Mouse (Mus musculus): ENCODE data around the gene Tssk6. TPM values are rescaled to one million over a fixed set of nuclear protein-coding genes. Genes with fewer than 3 reads are reported as not detected.

The Tssk6 gene
- total and polyA plus RNA-seq, 2 experiments from 2014 or later, result 0.95 to 4.1 TPM

DNA sequence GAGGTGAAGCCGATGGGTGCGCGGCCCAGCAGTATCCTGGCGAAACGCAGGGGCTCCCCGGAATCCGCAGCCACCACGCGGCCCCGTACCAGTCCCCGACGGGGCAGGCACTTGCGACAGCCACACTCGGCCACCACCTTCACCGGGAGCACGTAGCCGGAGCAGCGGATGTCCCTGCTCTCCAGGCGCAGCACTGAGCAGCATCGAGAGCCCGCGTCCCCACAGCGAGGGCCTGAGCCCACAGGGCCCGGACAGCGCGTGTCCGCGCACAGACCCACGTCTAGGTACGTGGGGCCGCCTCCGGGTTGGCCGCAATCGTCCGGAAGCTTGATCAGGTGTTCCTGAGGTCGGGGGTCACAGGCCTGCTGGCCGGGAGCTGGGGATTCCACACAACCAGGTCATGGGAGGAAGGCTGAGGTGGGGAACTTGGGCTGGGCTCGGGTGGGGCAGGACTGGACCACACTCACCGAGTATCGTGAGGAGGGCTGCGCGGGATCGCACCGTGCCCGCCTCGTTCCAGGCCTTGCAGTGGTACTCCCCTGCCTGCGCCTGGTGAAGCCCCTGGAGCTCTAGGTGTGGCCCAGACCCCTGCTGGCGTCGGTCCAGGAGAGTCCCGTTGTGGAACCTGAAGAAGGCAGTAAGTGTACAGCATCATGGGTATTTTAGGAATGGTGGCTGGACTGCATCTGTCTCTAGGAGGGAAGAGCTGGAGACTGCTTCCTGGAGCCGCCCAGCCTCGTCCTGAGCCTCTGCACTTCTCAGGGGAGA lies 19.0 kb upstream of the Tssk6 start:
- no peaks in the 10 kb centered on the region for H3K9me3 ChIP-seq (ENCODE audit: low read length)
- no peak for DNase-seq
- H3K36me3 ChIP-seq (ENCODE audit: insufficient read depth), result no peaks in the 10 kb centered on the region
- ATAC-seq, result no peak
- peaks cover 69% of the 10 kb centered on the region for H3K27me3 ChIP-seq (ENCODE audit: insufficient read depth, low read length)
- 0 out of 2 replicates have a peak, but pooled peaks cover 6% of the 10 kb centered on the region for H3K4me1 ChIP-seq (ENCODE audit: insufficient read depth)
- no peak for TF ChIP-seq CTCF (IDR thresholded peaks at IDR 0.05; ENCODE audit: low read depth)
- peak overlapping the region; percentile 44 for H3K4me3 ChIP-seq (ENCODE audit: low read depth, low read length)
- 14% methylated on average over 52 of the region's 52 CpGs for WGBS
- peak overlapping the region; percentile 56 for H3K4me2 ChIP-seq (ENCODE audit: low read depth)
- no peak overlapping the region for H3K9ac ChIP-seq
- no peak overlapping the region for H3K27ac ChIP-seq (ENCODE audit: low read depth, low read length)

DNA sequence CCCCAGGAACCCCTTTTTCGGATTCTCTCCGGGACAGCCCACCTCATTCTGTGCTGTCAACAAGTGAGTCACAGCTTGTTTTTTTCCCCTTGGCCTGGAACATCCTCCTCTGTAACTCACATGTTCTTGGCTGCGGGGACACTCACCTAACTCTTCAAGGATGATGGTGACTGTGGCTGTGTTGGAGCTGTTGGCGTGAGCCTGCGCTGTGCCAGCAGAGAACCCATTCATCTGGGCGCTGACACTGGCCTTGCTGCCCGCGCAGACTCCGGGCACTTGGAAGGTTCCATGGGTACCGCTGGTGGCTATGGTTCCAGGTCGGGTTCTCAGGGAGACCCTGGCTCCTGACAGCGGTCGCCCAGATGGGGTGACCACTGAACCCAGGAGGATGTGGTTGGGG lies 17.8 kb upstream of the Tssk6 start:
- no peak overlapping the region for H3K4me2 ChIP-seq (ENCODE audit: low read depth)
- no peak for DNase-seq
- ATAC-seq, result no peak
- no peaks in the 10 kb centered on the region for H3K9me3 ChIP-seq (ENCODE audit: low read length)
- peaks cover 79% of the 10 kb centered on the region for H3K27me3 ChIP-seq (ENCODE audit: insufficient read depth, low read length)
- no peak overlapping the region for H3K4me3 ChIP-seq (ENCODE audit: low read depth, low read length)
- no peak overlapping the region for H3K9ac ChIP-seq
- no peaks in the 10 kb centered on the region for H3K36me3 ChIP-seq (ENCODE audit: insufficient read depth)
- 60% methylated on average over 13 of the region's 13 CpGs for WGBS
- H3K4me1 ChIP-seq (ENCODE audit: insufficient read depth), result 0 out of 2 replicates have a peak, but pooled peaks cover 6% of the 10 kb centered on the region
- no peak overlapping the region for H3K27ac ChIP-seq (ENCODE audit: low read depth, low read length)
- no peak for TF ChIP-seq CTCF (IDR thresholded peaks at IDR 0.05; ENCODE audit: low read depth)

DNA sequence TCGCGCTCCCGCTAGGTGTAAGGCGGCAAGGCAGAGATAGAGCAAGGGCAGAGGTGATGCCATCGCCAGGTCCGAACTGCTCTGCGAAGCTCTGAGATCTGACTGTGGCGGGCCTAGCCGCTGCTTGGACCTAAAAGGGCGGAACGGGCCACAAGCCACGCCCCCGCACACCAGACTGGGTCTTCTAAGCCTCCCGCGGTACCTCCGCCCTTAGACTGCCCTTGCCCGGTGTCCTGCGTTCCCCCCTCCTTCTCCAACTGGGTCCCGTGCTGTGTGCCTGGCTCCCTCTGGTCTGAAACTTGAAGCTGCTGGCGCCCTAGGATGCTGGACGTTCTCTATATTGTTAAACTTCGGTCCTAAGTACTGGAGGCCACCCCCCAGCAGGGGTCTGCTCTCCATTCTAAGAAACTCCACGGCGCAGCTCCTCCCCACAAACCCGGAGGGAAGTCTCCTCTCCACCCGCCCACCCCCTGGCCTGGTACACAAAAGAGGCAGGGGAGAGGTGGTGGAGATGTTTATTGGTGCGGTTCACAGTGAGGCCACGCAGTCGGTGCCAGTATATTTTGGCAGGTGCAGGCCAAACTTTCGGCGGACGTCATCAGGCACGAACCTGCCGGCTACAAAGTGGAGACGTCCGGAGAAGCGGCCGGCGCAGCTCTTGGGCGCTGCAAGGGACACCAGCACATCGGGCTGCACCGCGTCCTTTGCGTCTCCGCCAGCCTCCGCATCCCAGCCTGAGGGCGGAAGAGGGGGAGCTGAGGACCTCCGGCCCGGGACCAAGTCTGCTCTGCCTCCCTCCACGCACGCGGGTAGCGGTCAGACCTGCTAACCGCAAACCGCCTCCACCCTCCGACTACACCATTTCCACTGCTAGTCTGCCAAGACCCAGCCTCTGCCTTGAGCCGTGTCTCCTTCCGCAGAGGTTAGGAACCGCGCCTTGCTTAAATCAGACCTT lies 14.4 kb upstream of the Tssk6 start, which contains the start of gene Cilp2:
Gene Cilp2 (minus strand): TSS at position 399 of the 955 bp plus-strand sequence.
- Histone ChIP-seq H3K36me3 (ENCODE audit: insufficient read depth) (peaks cover 3% of the 10 kb centered on the region), H3K27ac (ENCODE audit: low read depth, low read length) (no peak within 1 kb of the TSS), H3K27me3 (ENCODE audit: insufficient read depth, low read length) (peaks cover 68% of the 10 kb centered on the region), H3K4me3 (ENCODE audit: low read depth, low read length) (peak within 1 kb of the TSS; percentile 23), H3K9ac (0 out of 2 replicates have a peak within 1 kb of the TSS, but pooled peaks have one; percentile 22), H3K9me3 (ENCODE audit: low read length) (no peaks in the 10 kb centered on the region), H3K4me2 (ENCODE audit: low read depth) (peak within 1 kb of the TSS; percentile 46), H3K4me1 (ENCODE audit: insufficient read depth) (no peaks in the 10 kb centered on the region)
- WGBS, result 1% methylated on average over 57 of the region's 60 CpGs
- peak; percentile 16 for DNase-seq
- no peak for TF ChIP-seq CTCF (IDR thresholded peaks at IDR 0.05; ENCODE audit: low read depth)
- peak; percentile 16; the same call in 1 of the 2 replicates for ATAC-seq

DNA sequence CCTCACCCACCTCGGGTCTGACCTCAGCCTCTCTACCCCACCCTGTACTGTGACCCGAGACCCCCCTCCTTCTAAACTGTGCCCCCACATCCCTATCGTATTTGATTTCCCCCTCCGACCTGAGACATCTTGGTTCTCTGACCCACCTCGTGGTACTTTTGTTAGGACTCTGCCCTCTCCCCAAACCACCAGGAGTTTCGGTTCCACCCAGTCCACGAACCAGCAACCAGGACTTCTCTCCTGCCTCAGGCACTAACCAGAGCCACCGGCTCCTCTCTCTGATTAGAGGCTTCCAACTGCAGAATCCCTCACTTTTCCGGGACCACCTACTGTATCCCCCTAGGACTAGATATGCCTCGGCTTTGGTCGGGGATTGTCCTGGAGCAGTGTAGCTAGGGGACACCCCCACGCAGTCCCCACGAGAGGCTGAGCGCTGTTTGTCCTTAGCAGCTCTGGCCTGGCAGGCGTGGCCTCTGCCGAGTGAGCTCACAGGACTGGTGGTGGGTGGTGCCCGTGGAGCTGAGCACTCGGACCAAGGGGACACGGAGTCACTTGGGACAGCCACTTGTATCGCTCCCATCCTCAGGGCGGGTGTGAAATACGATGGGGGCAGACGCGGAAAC lies 13.6 kb upstream of the Tssk6 start:
- 7% methylated on average over 24 of the region's 24 CpGs for WGBS
- no peaks in the 10 kb centered on the region for H3K9me3 ChIP-seq (ENCODE audit: low read length)
- H3K27me3 ChIP-seq (ENCODE audit: insufficient read depth, low read length), result peaks cover 60% of the 10 kb centered on the region
- H3K4me2 ChIP-seq (ENCODE audit: low read depth), result peak overlapping the region; percentile 46
- no peak for ATAC-seq
- H3K27ac ChIP-seq (ENCODE audit: low read depth, low read length), result no peak overlapping the region
- H3K4me1 ChIP-seq (ENCODE audit: insufficient read depth), result no peaks in the 10 kb centered on the region
- H3K4me3 ChIP-seq (ENCODE audit: low read depth, low read length), result peak overlapping the region; percentile 23
- peaks cover 8% of the 10 kb centered on the region for H3K36me3 ChIP-seq (ENCODE audit: insufficient read depth)
- DNase-seq, result no peak
- H3K9ac ChIP-seq, result 0 out of 2 replicates have a peak overlapping the region, but pooled peaks have one; percentile 22
- no peak for TF ChIP-seq CTCF (IDR thresholded peaks at IDR 0.05; ENCODE audit: low read depth)

DNA sequence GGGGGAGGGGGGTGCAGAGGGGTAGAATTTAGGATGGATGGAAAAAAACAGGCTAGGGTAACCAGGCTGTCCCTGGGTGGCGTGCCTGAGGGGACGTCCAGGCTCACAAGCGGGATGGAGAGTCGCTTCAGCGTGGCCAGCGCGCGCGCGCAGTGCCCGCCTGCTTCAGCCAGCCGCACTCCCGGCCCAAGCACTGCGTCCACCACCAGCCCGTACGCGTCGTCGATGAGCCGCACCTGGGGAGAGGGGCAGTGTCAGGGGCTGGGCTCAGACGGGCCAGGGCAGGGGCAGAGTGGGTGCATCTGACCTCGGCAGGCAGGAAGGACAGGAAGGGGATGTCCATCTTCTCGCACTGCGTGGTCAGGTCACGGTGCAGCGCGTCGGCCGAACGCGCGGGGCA lies 13.1 kb upstream of the Tssk6 start:
- no peak for ATAC-seq
- no peak for TF ChIP-seq CTCF (IDR thresholded peaks at IDR 0.05; ENCODE audit: low read depth)
- H3K9ac ChIP-seq, result no peak overlapping the region

DNA sequence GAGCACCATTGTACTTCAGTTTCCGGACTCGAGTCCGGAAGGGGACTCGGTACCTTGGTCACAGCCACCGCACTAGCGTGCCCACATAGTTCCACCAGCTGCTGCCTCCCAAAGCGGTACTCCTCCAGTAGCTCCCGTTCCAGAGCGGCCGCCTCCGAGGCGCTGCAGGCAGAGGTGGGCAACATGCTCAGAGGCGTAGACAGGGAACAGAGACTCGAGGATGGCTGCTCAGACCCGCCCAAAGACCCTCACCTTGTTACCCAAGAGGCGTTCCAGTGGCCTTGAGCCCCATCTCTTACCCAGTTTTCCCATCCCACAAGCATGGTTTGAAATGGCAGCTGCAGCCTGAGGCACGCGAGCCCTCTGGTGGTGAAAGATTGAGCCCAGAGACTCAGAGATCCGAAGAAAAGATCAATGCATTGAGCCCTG lies 11.2 kb upstream of the Tssk6 start:
- DNase-seq, result peak; percentile 82
- Histone ChIP-seq H3K9me3 (ENCODE audit: low read length) (no peaks in the 10 kb centered on the region), H3K4me3 (ENCODE audit: low read depth, low read length) (no peak overlapping the region), H3K4me1 (ENCODE audit: insufficient read depth) (no peaks in the 10 kb centered on the region), H3K4me2 (ENCODE audit: low read depth) (peak overlapping the region; percentile 11), H3K27ac (ENCODE audit: low read depth, low read length) (no peak overlapping the region), H3K27me3 (ENCODE audit: insufficient read depth, low read length) (peaks cover 37% of the 10 kb centered on the region), H3K36me3 (ENCODE audit: insufficient read depth) (peaks cover 15% of the 10 kb centered on the region), H3K9ac (no peak overlapping the region)
- ATAC-seq, result peak; percentile 47
- 38% methylated on average over 19 of the region's 19 CpGs for WGBS
- TF ChIP-seq CTCF (IDR thresholded peaks at IDR 0.05; ENCODE audit: low read depth), result peak; percentile 92

More for the DNA sequence above, 13.1 kb upstream of the Tssk6 start:
- H3K4me2 ChIP-seq (ENCODE audit: low read depth), result peak overlapping the region; percentile 46
- no peaks in the 10 kb centered on the region for H3K9me3 ChIP-seq (ENCODE audit: low read length)
- H3K4me1 ChIP-seq (ENCODE audit: insufficient read depth), result no peaks in the 10 kb centered on the region
- 7% methylated on average over 29 of the region's 32 CpGs for WGBS
- no peak overlapping the region for H3K27ac ChIP-seq (ENCODE audit: low read depth, low read length)
- no peak for DNase-seq
- peaks cover 12% of the 10 kb centered on the region for H3K36me3 ChIP-seq (ENCODE audit: insufficient read depth)
- H3K4me3 ChIP-seq (ENCODE audit: low read depth, low read length), result peak overlapping the region; percentile 23; the same call in 1 of the 2 replicates
- peaks cover 55% of the 10 kb centered on the region for H3K27me3 ChIP-seq (ENCODE audit: insufficient read depth, low read length)
